Mouse (Mus musculus) heart, embryonic 15.5 days (tissue): Measurements from ENCODE around the gene Eya2. TPM values are rescaled to one million over a fixed set of nuclear protein-coding genes. Genes with fewer than 3 reads are reported as not detected.

ENCODE experiments used
- ATAC-seq: fragments of 200-750 bp; cut with Nextera tagmentation; replicated peaks from 2 replicates; pipeline ENCODE4 v1.8.0; 2017; ENCODE audit warnings: low read depth, moderate TSS enrichment; ENCODE audit not compliant: insufficient number of reproducible peaks, insufficient read depth, low FRiP score
- H3K27ac ChIP-seq: fragments of 300-500 bp; sonication (generic); 2 replicates; pipeline ENCODE4 v1.5.1; 2015; ENCODE audit warnings: mild to moderate bottlenecking, inconsistent platforms
- H3K27me3 ChIP-seq: fragments of 300-500 bp; sonication (generic); 2 replicates; pipeline ENCODE4 v1.6.1; 2015; ENCODE audit warnings: inconsistent platforms
- H3K36me3 ChIP-seq: fragments of 300-500 bp; sonication (generic); 2 replicates; pipeline ENCODE4 v1.6.1; 2015; ENCODE audit warnings: mild to moderate bottlenecking, inconsistent platforms
- H3K4me1 ChIP-seq: fragments of 300-500 bp; sonication (generic); replicated peaks from 2 replicates; pipeline ENCODE4 v1.6.1; 2015; ENCODE audit warnings: inconsistent platforms
- H3K4me2 ChIP-seq: fragments of 300-500 bp; sonication (generic); 2 replicates; pipeline ENCODE4 v1.6.1; 2015; ENCODE audit warnings: inconsistent platforms, mild to moderate bottlenecking, moderate library complexity
- H3K4me3 ChIP-seq: fragments of 300-500 bp; sonication (generic); 2 replicates; pipeline ENCODE4 v1.5.1; 2015; ENCODE audit warnings: mild to moderate bottlenecking, inconsistent platforms
- H3K9ac ChIP-seq: fragments of 300-500 bp; sonication (generic); 2 replicates; pipeline ENCODE4 v1.6.1; 2015; ENCODE audit warnings: mild to moderate bottlenecking, inconsistent platforms
- H3K9me3 ChIP-seq: fragments of 300-500 bp; sonication (generic); replicated peaks from 2 replicates; pipeline ENCODE4 v1.6.1; 2016; ENCODE audit warnings: inconsistent platforms
- WGBS: fragments of 180-500 bp; shearing (Covaris S2); methylation state at CpG from one replicate; pipeline ENCODE4 v1.1.7; 2015; ENCODE audit warnings: mixed read lengths; 5-methylcytosine and 5-hydroxymethylcytosine counted together
- polyA plus RNA-seq: library from polyadenylated mRNA; unstranded; fragments of >200 nt; fragmentation: Nextera tagmentation; extraction: Ambion mirVana; gene quantifications from 2 replicates; pipeline ENCODE4 v1.2.1, GENCODE M21; 2015

The Eya2 gene
- polyA plus RNA-seq, 1 experiment from 2014 or later = 1.3 TPM

GRCm38 (mm10) chr2:165809091-165809490 lies 214.3 kb downstream of the Eya2 start:
- H3K9ac ChIP-seq = no peak overlapping the region
- H3K4me1 ChIP-seq = no peaks in the 10 kb centered on the region
- 95% methylated on average over 5 of the region's 5 CpGs for whole genome bisulfite sequencing
- H3K4me3 ChIP-seq = no peak overlapping the region
- ATAC-seq = no peak
- H3K4me2 ChIP-seq = no peak overlapping the region
- no peaks in the 10 kb centered on the region for H3K9me3 ChIP-seq
- no peaks in the 10 kb centered on the region for H3K27me3 ChIP-seq
- peaks cover 75% of the 10 kb centered on the region for H3K36me3 ChIP-seq
- no peak overlapping the region for H3K27ac ChIP-seq

- no peak overlapping the region for H3K27ac ChIP-seq
- no peaks in the 10 kb centered on the region for H3K27me3 ChIP-seq
- WGBS = 92% methylated on average over 5 of the region's 5 CpGs
- H3K9me3 ChIP-seq = no peaks in the 10 kb centered on the region
- no peak overlapping the region for H3K9ac ChIP-seq
- no peak for ATAC-seq
- no peak overlapping the region for H3K4me2 ChIP-seq
- H3K4me3 ChIP-seq = no peak overlapping the region
- H3K4me1 ChIP-seq = no peaks in the 10 kb centered on the region
- peaks cover 75% of the 10 kb centered on the region for H3K36me3 ChIP-seq
Observed at GRCm38 (mm10) chr2:165809901-165810477, 215.2 kb downstream of the Eya2 start.

GRCm38 (mm10) chr2:165811536-165811935 lies 216.7 kb downstream of the Eya2 start:
- H3K27me3 ChIP-seq = no peaks in the 10 kb centered on the region
- H3K9ac ChIP-seq = no peak overlapping the region
- H3K36me3 ChIP-seq = peaks cover 75% of the 10 kb centered on the region
- H3K4me3 ChIP-seq = no peak overlapping the region
- no peak for ATAC-seq
- H3K27ac ChIP-seq = no peak overlapping the region
- WGBS = 49% methylated on average over 5 of the region's 5 CpGs
- H3K4me2 ChIP-seq = no peak overlapping the region
- no peaks in the 10 kb centered on the region for H3K9me3 ChIP-seq
- peaks cover 9% of the 10 kb centered on the region for H3K4me1 ChIP-seq

- no peak for ATAC-seq
- Histone ChIP-seq H3K9ac (no peak overlapping the region), H3K9me3 (no peaks in the 10 kb centered on the region), H3K27me3 (no peaks in the 10 kb centered on the region), H3K27ac (no peak overlapping the region), H3K36me3 (peaks cover 63% of the 10 kb centered on the region), H3K4me1 (peaks cover 23% of the 10 kb centered on the region), H3K4me2 (no peak overlapping the region), H3K4me3 (no peak overlapping the region)
- WGBS = 89% methylated on average over 8 of the region's 8 CpGs
Observed at GRCm38 (mm10) chr2:165812889-165813288, 218.1 kb downstream of the Eya2 start.

- H3K36me3 ChIP-seq = peaks cover 53% of the 10 kb centered on the region
Observed at GRCm38 (mm10) chr2:165815103-165815880, 220.5 kb downstream of the Eya2 start.

GRCm38 (mm10) chr2:165817437-165817836 lies 222.6 kb downstream of the Eya2 start:
- Histone ChIP-seq H3K27me3 (no peaks in the 10 kb centered on the region), H3K9me3 (no peaks in the 10 kb centered on the region), H3K9ac (peak overlapping the region; percentile 11; the same call in 1 of the 2 replicates), H3K4me1 (peaks cover 51% of the 10 kb centered on the region), H3K4me3 (no peak overlapping the region), H3K36me3 (peaks cover 41% of the 10 kb centered on the region), H3K4me2 (no peak overlapping the region), H3K27ac (peak overlapping the region; percentile 84)
- ATAC-seq = no peak; the same call in 1 of the 2 replicates
- WGBS = 61% methylated on average over 10 of the region's 10 CpGs

More at GRCm38 (mm10) chr2:165815103-165815880, 220.5 kb downstream of the Eya2 start:
- peaks cover 44% of the 10 kb centered on the region for H3K4me1 ChIP-seq
- H3K4me2 ChIP-seq = no peak overlapping the region
- no peak overlapping the region for H3K4me3 ChIP-seq
- H3K9ac ChIP-seq = no peak overlapping the region
- H3K27me3 ChIP-seq = no peaks in the 10 kb centered on the region
- 91% methylated on average over 26 of the region's 28 CpGs for WGBS
- no peak for ATAC-seq
- H3K9me3 ChIP-seq = no peaks in the 10 kb centered on the region
- H3K27ac ChIP-seq = no peak overlapping the region

- peak overlapping the region; percentile 84 for H3K27ac ChIP-seq
- no peak overlapping the region for H3K4me2 ChIP-seq
- WGBS = 79% methylated on average over 6 of the region's 6 CpGs
- no peaks in the 10 kb centered on the region for H3K27me3 ChIP-seq
- ATAC-seq = no peak
- H3K36me3 ChIP-seq = peaks cover 41% of the 10 kb centered on the region
- no peak overlapping the region for H3K4me3 ChIP-seq
- H3K9ac ChIP-seq = no peak overlapping the region
- peaks cover 51% of the 10 kb centered on the region for H3K4me1 ChIP-seq
- H3K9me3 ChIP-seq = no peaks in the 10 kb centered on the region
Observed at GRCm38 (mm10) chr2:165818570-165818969, 223.7 kb downstream of the Eya2 start.

- 76% methylated on average over 10 of the region's 10 CpGs for WGBS
- H3K4me1 ChIP-seq = peaks cover 51% of the 10 kb centered on the region
- peak overlapping the region; percentile 66 for H3K27ac ChIP-seq
Observed at GRCm38 (mm10) chr2:165818985-165819948, 224.4 kb downstream of the Eya2 start.

GRCm38 (mm10) chr2:165820073-165820472 lies 225.2 kb downstream of the Eya2 start:
- peak overlapping the region; percentile 10; the same call in 1 of the 2 replicates for H3K9ac ChIP-seq

More at GRCm38 (mm10) chr2:165818985-165819948, 224.4 kb downstream of the Eya2 start:
- peaks cover 41% of the 10 kb centered on the region for H3K36me3 ChIP-seq
- no peak overlapping the region for H3K4me3 ChIP-seq
- no peak overlapping the region for H3K9ac ChIP-seq
- no peak overlapping the region for H3K4me2 ChIP-seq
- H3K9me3 ChIP-seq = no peaks in the 10 kb centered on the region
- H3K27me3 ChIP-seq = no peaks in the 10 kb centered on the region
- ATAC-seq = peak; percentile 23

GRCm38 (mm10) chr2:165820504-165821095 lies 225.8 kb downstream of the Eya2 start:
- no peak overlapping the region for H3K9ac ChIP-seq

More at GRCm38 (mm10) chr2:165820073-165820472, 225.2 kb downstream of the Eya2 start:
- 69% methylated on average over 3 of the region's 3 CpGs for WGBS
- Histone ChIP-seq H3K27me3 (no peaks in the 10 kb centered on the region), H3K4me1 (peaks cover 51% of the 10 kb centered on the region), H3K9me3 (no peaks in the 10 kb centered on the region), H3K4me2 (no peak overlapping the region), H3K36me3 (peaks cover 41% of the 10 kb centered on the region), H3K4me3 (no peak overlapping the region), H3K27ac (peak overlapping the region; percentile 66)
- ATAC-seq = no peak

More at GRCm38 (mm10) chr2:165820504-165821095, 225.8 kb downstream of the Eya2 start:
- WGBS = 66% methylated on average over 15 of the region's 15 CpGs
- no peaks in the 10 kb centered on the region for H3K27me3 ChIP-seq
- no peak overlapping the region for H3K4me3 ChIP-seq
- no peak for ATAC-seq
- H3K9me3 ChIP-seq = no peaks in the 10 kb centered on the region
- no peak overlapping the region for H3K4me2 ChIP-seq
- H3K27ac ChIP-seq = peak overlapping the region; percentile 66
- H3K4me1 ChIP-seq = peaks cover 51% of the 10 kb centered on the region
- H3K36me3 ChIP-seq = peaks cover 42% of the 10 kb centered on the region
